Mouse (Mus musculus) G1E-ER4 (cell line): ENCODE results near the gene Scube3. TPM values are rescaled to one million over a fixed set of nuclear protein-coding genes. Genes with fewer than 3 reads are reported as not detected.

Experiments
- GATA1 ChIP-seq: IDR thresholded peaks from one replicate; pipeline ENCODE4 v1.8.0; 2012; ENCODE audit warnings: low read length, inconsistent platforms
- polyA plus RNA-seq: library from polyadenylated mRNA; stranded (reverse); fragments of >175 nt; gene quantifications from 2 replicates; pipeline ENCODE4 v1.2.3, GENCODE M21; 2012

Gene Scube3
- polyA plus RNA-seq, 1 experiment, result not detected

DNA sequence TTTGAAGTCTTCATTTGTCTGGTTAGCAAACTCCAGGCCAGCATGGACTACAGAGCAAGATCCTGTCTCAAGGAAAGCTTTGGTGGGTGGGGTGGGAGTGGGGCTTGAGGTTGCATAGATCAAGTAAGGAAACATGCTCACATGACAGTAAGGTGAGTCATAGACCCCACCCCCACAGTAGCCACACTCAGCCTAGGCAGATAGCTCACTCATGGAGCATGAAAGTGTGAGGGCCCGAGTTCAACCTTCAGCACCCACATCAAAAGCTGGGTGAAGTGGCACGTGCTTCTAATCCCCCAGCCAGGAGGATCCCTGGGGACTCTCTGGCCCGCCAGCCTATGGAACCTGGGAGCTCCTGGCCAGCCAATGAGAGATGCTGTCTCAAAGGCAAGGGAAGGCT lies 51.6 kb downstream of the Scube3 start:
- TF ChIP-seq GATA1, result no peak

DNA sequence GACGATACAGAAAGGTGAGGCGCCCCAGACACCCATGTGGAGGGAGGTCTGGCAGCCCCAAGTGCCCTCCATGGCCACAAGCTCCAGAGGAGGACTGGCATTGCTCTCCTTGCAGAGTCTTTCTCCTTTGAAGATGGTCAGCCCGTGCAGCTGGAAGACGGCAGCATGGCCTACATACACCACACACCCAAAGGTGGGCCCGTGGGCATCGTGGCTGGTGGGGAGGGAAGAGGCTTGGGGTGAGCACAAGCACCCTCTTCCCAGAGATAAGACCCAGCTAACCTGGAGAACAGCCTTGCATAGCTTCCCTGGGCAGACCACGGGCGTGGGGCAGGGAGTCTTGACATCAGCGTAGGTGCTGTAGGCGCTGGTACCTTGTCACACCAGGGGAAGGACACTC lies 53.1 kb downstream of the Scube3 start:
- TF ChIP-seq GATA1, result no peak

DNA sequence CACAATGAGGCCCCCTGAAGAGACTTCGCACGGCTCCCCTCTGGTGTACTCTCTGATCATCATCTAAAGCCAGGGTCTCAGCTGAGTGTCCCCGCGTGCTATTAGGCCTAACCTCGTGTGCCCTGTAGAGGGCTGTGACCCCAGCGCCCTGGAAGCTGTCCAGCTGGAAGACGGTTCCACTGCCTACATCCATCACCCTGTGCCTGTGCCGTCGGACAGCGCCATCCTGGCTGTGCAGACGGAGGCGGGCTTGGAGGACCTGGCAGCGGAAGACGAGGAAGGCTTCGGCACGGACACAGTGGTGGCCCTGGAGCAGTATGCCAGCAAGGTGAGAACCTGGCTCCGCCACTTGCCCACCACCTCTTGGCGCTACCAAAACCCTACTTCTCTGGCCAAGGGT lies 55.7 kb downstream of the Scube3 start:
- TF ChIP-seq GATA1, result no peak

DNA sequence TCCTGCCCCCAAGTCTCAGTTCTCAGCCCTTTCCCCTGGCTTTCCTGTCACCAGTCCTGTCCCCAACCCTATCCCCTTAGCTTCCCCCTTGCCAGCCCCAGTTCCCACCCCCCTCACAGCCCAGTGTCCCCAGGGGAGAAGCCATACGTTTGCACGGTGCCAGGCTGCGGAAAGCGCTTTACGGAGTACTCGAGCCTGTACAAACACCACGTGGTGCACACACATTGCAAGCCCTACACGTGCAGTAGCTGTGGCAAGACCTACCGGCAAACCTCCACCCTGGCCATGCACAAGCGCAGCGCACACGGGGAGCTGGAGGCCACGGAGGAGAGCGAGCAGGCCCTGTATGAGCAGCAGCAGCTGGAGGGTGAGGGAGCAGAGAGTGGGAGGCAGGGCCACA lies 60.0 kb downstream of the Scube3 start:
- no peak for TF ChIP-seq GATA1

DNA sequence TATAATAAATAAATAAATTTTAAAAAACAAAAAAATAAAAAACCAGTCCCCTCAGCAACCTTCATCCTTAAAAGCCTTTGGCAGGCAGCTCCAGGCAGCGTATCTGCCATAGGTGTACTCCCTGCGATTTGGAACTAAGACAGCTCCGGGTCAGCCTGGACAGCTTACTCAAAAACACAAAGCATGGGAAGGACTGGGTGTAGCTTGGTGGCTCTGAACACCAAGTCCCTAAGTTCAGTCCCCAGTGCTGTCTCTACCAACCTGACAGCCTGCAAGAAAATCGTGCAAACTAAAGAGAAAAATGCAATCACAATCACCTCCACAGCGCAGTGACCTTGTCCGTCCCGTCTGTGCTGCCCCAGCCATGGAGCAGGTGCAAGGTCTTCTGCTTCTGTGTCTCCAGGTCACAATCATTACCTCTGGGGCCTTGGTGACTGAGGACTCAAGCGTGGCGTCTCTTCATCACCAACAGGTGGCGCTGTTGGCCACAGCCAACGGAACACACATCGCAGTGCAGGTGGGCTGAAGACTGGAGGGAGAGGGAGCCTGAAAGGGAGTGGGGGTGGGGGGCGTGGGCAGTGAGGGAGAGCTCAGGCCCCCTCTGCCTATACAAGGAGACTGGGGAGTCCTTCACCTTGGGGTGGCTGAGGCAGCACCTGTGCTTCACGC lies 62.2 kb downstream of the Scube3 start:
- TF ChIP-seq GATA1, result no peak

DNA sequence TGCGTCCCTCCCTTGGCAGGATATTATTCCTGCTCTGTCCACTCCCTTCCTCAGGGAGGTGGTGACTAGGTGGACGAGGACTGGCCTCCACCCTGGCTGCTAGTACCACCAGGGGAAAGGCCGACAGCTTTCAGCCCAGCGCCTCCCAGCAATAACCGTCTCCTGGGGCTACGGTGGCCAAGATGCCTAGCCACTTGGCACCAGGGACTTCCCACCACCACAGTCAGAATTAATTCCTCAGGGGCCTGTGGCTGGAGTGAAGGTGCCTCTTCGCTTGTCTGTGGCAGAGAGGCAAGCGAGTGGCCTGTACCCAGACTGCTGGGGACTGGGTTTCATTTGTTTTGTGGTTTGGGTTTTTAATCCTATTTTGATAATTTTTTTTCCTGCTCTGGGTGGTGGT lies 63.5 kb downstream of the Scube3 start:
- TF ChIP-seq GATA1, result no peak

DNA sequence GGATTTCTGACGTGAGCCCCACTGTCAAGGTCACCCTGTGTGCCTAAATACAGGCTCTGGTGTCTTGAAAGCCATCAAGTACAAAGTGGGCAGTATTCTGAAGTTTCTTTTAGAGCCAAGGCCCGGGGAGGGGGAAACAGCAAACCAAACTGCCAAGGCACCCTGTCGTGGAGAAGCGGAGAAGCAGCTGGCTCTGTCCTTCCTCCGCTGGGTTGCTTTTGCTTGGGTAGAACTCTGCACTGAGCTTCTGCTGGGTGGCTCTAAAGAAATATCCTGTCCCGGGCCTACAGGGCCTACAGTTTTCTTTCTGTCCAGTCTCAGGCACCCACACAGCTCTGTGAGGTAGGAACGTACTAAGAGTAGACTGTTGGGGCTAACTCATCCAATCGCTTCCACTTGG lies 65.2 kb downstream of the Scube3 start:
- no peak for TF ChIP-seq GATA1

DNA sequence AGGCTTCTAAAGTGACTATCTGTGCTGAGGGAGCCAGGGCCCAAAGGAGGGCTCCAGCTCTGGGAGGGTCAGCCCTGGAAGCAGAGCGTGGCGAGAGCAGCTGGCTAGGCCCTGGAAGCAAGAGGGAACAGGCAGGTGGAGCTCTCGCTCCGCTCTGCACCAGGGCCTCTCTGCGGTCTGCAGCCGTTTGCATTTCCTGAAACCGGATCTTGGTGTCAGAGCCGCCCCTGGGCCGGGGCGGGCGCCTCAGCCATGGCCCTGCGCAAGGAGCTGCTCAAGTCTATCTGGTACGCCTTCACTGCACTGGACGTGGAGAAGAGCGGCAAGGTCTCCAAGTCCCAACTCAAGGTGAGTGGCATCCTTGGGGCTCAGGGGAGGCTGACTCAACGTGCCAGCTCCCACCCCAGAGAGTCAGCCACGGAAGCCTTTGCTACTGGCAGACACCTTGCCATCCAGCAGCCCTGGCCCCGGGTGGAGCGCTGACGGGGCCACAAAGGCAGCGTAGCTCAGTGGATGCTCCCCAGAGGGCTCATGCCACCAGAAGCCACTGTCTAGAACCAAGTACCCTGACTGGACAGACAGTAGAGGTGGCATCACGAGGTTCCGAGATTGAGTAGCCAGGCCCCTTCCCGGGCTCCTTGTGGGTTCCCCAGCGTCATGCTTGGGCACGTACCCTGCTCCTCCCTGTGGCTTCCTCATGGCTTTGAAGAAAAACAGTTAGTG lies 65.8 kb downstream of the Scube3 start, which contains the start of gene Def6:
Gene Def6, plus strand, starts transcription at position 188 of the 723 bp plus-strand sequence.
- TF ChIP-seq GATA1, result no peak

DNA sequence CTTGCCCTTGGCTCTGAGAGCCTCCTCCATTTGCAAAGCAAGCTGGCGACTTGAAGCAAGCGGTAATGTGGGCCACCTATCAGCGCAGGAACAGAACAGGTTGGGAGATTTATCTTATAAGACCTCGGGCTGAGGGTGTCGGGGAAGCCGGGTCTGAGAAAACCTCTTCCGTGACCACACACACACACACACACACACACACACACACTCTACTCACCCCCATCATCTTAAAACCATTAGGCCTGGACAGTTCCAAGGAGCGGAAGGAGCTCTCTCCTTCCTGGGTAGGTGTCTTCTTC lies 66.3 kb downstream of the Scube3 start:
- TF ChIP-seq GATA1, result no peak

DNA sequence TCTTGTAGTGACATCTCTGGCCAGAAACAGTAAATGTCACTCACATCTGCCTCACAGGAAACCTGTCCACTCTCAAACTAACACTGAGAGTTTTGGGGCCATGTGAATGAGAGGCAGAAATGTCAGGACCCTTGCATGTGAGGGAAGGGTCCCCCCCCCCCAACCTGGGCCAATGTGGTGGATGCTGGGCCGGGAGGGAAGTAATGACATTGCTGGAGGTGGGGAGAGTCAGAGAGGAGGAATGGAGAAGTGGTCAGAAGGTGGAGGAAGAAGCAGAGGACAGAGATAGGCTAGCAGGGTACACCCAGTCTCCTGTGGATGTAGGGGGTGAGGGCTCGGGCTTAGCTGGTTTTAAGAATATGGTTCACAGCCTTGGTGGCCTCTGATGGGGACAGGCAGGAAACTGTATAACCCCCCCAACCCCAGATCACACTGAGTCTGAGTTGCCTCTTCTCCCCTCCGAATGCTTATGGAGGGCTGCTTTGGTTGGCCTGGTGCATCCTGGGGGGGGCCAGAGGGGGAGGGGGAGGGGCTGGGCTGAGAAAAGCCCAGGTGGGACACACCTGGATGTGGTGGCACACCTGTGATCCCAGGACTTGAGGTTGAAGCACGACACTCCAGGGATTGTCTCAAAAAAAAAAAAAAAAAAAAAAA lies 67.6 kb downstream of the Scube3 start:
- TF ChIP-seq GATA1, result no peak

DNA sequence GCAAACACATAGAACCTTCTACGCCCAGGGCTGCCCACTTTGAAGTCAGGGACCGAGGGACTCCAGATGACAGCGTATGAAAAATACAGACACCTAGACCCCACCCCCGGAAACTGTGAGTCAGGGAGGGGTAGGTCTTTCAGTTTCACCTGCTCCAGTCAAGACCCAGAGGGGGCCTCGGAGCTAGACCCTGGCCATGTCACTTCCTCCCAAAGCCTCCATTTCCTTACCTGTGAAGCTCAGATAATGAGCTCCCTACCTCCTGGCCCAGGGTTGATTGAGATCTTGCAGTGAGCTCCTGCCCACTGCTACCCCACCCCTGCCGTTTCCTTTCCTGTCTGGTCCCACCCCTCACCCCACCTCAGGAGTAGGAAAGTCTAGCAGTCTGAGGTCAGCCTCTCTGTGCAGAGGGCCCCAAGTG lies 70.0 kb downstream of the Scube3 start:
- TF ChIP-seq GATA1, result no peak

DNA sequence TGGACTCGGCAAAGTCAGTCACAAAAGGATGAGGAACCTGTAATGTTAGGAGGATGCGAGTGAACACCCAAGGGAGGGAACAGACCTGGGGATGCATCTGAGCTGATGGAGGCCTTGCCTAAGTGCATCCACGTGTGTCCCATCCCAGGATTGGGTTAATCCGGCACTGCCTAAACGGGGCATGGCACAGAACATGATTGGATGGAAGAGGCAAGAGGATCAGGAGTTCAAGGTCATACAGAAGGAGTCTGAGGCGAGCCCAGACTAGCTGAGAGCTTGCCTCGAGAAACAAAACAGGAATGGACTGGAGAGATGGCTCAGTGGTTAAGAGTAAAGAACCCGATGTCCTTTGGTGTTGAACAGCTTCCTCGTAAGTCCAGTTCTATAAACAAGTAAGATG lies 70.5 kb downstream of the Scube3 start:
- no peak for TF ChIP-seq GATA1

DNA sequence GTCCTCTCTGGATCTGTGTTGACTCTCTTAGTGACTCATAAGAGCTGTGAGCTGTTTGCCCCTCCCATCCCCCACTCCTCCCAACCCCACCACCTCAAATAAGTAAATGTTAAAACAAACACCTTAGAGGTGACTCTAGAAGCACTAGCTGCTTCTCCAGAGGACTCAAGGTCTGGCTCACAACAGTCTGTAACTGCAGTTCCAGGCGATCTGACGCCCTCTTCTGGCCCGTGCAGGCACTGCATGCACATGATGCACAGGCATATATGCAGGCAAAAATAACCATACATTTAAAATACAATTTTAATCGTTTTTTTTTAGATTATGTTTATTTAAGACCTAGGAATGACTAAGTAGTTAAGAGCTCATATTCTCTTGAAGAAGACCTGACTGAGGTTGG lies 71.3 kb downstream of the Scube3 start:
- TF ChIP-seq GATA1, result no peak

DNA sequence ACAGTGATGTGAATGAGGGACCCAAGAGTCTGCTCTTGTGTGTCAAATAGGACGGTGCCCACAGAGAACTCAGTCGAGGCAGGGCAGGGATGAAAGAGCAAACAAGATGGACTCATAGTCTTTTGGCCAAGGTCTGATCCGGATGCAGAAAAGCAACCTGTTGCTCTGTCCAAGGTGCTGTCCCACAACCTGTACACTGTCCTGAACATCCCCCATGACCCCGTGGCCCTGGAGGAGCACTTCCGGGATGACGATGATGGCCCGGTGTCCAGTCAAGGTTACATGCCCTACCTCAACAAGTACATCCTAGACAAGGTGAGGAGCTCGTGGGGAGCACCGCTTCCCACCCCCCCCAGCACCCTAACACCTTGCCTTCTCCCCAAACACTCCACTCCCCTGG lies 74.8 kb downstream of the Scube3 start:
- TF ChIP-seq GATA1, result no peak

DNA sequence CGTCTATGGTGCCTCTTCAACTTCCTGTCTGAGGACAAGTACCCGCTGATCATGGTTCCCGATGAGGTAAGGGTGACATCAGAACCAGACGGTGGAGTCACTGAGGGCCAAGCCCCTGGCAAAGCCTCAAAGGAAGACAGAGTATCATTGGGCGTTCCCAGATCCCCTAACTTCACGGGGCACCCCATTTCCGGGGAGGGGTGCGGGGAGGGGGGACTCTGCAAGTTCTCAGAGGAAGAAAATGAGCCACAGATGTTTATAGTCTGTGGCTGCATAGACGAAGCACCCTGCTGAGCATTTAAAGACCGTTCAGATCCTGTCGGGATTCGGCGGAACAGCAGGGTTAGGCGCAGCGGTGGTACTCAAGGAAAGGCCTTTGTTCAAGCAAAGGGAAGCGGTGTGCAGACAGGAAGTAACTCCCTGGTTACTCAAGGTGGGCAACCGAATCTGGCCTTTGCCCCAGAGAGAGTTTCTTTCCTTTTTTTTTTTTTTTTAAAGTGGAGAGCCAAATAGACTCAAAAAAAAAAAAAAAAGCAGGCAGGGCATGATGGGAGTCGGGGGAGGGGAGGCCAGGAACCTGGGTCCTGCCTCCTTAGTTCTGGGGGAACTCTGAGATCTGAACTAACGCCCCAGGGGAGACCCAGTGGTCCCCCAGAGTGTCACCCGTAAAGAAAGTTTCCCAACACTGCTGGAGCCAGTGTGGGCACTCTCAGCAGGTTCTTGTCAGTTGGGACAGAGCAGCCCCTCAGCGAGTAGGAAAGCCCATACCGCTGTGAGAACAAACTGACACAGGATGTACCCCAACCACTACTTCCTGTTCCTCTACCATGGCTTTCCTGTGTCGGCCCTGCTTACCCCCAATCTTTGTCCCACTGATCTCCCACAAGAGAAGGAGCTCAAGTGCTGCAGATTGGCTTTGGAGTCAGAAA lies 76.0 kb downstream of the Scube3 start:
- no peak for TF ChIP-seq GATA1
